Mouse (Mus musculus) intestine, postnatal 0 days (tissue): ENCODE data around the gene Eef1b2. TPM values are rescaled to one million over a fixed set of nuclear protein-coding genes. Genes with fewer than 3 reads are reported as not detected.

Source experiments
- ATAC-seq: fragments of 200-750 bp; cut with Nextera tagmentation; 2 replicates; pipeline ENCODE4 v1.8.0; 2017; ENCODE audit warnings: mild to moderate bottlenecking, moderate TSS enrichment, moderate library complexity
- H3K27ac ChIP-seq: fragments of 300-500 bp; sonication (generic); 2 replicates; pipeline ENCODE4 v1.5.1; 2014; ENCODE audit warnings: mild to moderate bottlenecking, low read depth, low read length, moderate library complexity
- H3K27me3 ChIP-seq: fragments of 300-500 bp; sonication (generic); replicated peaks from 2 replicates; pipeline ENCODE4 v1.6.1; 2014; ENCODE audit warnings: low read length, mixed read lengths; ENCODE audit not compliant: control insufficient read depth, insufficient read depth
- H3K36me3 ChIP-seq: fragments of 300-500 bp; sonication (generic); 2 replicates; pipeline ENCODE4 v1.6.1; 2014; ENCODE audit warnings: mild to moderate bottlenecking, moderate library complexity; ENCODE audit not compliant: control insufficient read depth, insufficient read depth
- H3K4me1 ChIP-seq: fragments of 300-500 bp; sonication (generic); replicated peaks from 2 replicates; pipeline ENCODE4 v1.6.1; 2014; ENCODE audit warnings: antibody characterized with exemption, low read length, mixed read lengths; ENCODE audit not compliant: control insufficient read depth, insufficient read depth
- H3K4me2 ChIP-seq: fragments of 300-500 bp; sonication (generic); replicated peaks from 2 replicates; pipeline ENCODE4 v1.6.1; 2014; ENCODE audit warnings: low read depth, mild to moderate bottlenecking, moderate library complexity
- H3K4me3 ChIP-seq: fragments of 300-500 bp; sonication (generic); 2 replicates; pipeline ENCODE4 v1.5.1; 2014; ENCODE audit warnings: low read depth, low read length
- H3K9ac ChIP-seq: fragments of 300-500 bp; sonication (generic); 2 replicates; pipeline ENCODE4 v1.6.1; 2014; ENCODE audit warnings: mild to moderate bottlenecking, low read depth, low read length
- H3K9me3 ChIP-seq: fragments of 300-500 bp; sonication (generic); 2 replicates; pipeline ENCODE4 v1.6.1; 2016; ENCODE audit warnings: mixed run types; ENCODE audit not compliant: control insufficient read depth
- CTCF ChIP-seq: sonication (generic); IDR thresholded peaks from 2 replicates; pipeline ENCODE4 v1.5.1; 2016; ENCODE audit warnings: low read depth, mild to moderate bottlenecking, control low read depth, antibody characterized with exemption, moderate library complexity
- WGBS: fragments of 180-500 bp; shearing (Covaris S2); extraction: QIAGEN DNeasy Blood & Tissue Kit; methylation state at CpG from one replicate; pipeline ENCODE4 v1.1.7; 2014; 5-methylcytosine and 5-hydroxymethylcytosine counted together
- microRNA-seq: library from miRNA; unstranded; fragments of <30 nt; microRNA quantifications from one replicate; pipeline ENCODE4, GENCODE M21; 2016
- polyA plus RNA-seq: library from polyadenylated mRNA; unstranded; fragments of >200 nt; fragmentation: Nextera tagmentation; extraction: Ambion mirVana; gene quantifications from 2 replicates; pipeline ENCODE4 v1.2.1, GENCODE M21; 2015

Gene Eef1b2
- polyA plus RNA-seq, 1 experiment from 2014 or later, result 316 TPM

GRCm38 (mm10) chr1:63227241-63227640 is 50.6 kb downstream of the Eef1b2 start:
- Histone ChIP-seq H3K9me3 (no peaks in the 10 kb centered on the region), H3K4me2 (no peak overlapping the region), H3K4me3 (no peak overlapping the region), H3K4me1 (no peaks in the 10 kb centered on the region), H3K9ac (no peak overlapping the region), H3K27ac (no peak overlapping the region), H3K27me3 (no peaks in the 10 kb centered on the region), H3K36me3 (no peaks in the 10 kb centered on the region)
- WGBS, result 81% methylated on average over 5 of the region's 5 CpGs
- no peak for ATAC-seq
- TF ChIP-seq CTCF, result no peak

Small RNA genes lying within 50 kb of the gene (microRNA-seq; reads per million reads assigned to microRNA genes)
- not detected for gene Gm24557
- gene Gm27512, result not detected

Other genes starting within 250 kb of the Eef1b2 start
- gene Ino80d, start 62.2 kb upstream of the Eef1b2 start, polyA plus RNA-seq, result 5.7 and 6.7 TPM in 2 replicates
- gene Ndufs1, start within 50 bp of the Eef1b2 start, polyA plus RNA-seq, result 124 and 129 TPM in 2 replicates
- gene Gpr1, start 37.7 kb downstream of the Eef1b2 start, polyA plus RNA-seq, result 0.08 TPM in 2 replicates
- 1.8 and 1.9 TPM in 2 replicates for gene Zdbf2, start 96.4 kb downstream of the Eef1b2 start, polyA plus RNA-seq